ENCODE assay signal across 31 mouse cellular contexts in genomic region chr17:55960791-55961190, GRCm38 (mm10). TPM values are rescaled to one million over a fixed set of nuclear protein-coding genes. Genes with fewer than 3 reads are reported as not detected.
DNase-seq lines count a peak whose midpoint lies in the region; TF ChIP-seq lines count a peak whose summit lies in the region.
"Had no signal": no experiment of that assay in that cellular context is flagged by ENCODE, and none has a peak within 500 bp of the region (broad histone marks: within the 10 kb centered on the region; RNA-seq: fewer than 3 reads in every experiment).

No protein-coding gene starts in this region.

- intact Hi-C loops in left cerebral cortex, adult 2 months (cut with DNase I) = no loop called here
- intact Hi-C loops in left cerebral cortex, postnatal 4 days (cut with DNase I) = no loop called here

- TF ChIP-seq CTCF in left cerebral cortex, adult 2 months (IDR thresholded peaks at IDR 0.05) = no peak

- no peak overlapping the region for H3K27ac ChIP-seq in left cerebral cortex, adult 2 months
- H3K27ac ChIP-seq: forebrain, embryonic 12.5 days; heart, embryonic 13.5 days; macrophage; midbrain, embryonic 10.5 days; stomach, embryonic 15.5 days had no signal

- no peak overlapping the region for H3K4me3 ChIP-seq in left cerebral cortex, adult 2 months
- H3K4me3 ChIP-seq: heart, embryonic 13.5 days; midbrain, embryonic 15.5 days; neural tube, embryonic 15.5 days; stomach, embryonic 15.5 days had no signal

- peak; percentile 5 to 8 for DNase-seq in frontal cortex, postnatal 10 days (ENCODE audit: low spot score in 2 of 2)
- no peak for DNase-seq in frontal cortex, adult 2 months (ENCODE audit: extremely low spot score in 1 of 2, low spot score in 1 of 2)
- peak; percentile 9 for DNase-seq in left cerebral cortex, adult 2 months (ENCODE audit: extremely low spot score in 1 of 2, low spot score in 2 of 2)
- no peak for DNase-seq in left cerebral cortex, postnatal 4 days
- peak; percentile 45 for DNase-seq in testis, postnatal 10 days (ENCODE audit: low spot score)
- DNase-seq in testis, postnatal 14 days (ENCODE audit: low spot score) = no peak
- no peak for DNase-seq in lung, adult 18-20 months
- DNase-seq: adrenal gland, postnatal 25 days; B cell, adult 2 months; gastrocnemius, postnatal 25 days; heart, adult 18-20 months; heart, postnatal 10 days; kidney, adult 11 months; kidney, postnatal 14 days; layer of hippocampus, adult 9-11 months; liver; lung, adult 2 months; lung, postnatal 10 days; retina, postnatal 1 day; right cerebral cortex, postnatal 14 days; thymus, adult 18-20 months; thymus, postnatal 25 days had no signal

RNA-seq across cellular contexts. Expression of gene Yju2, which starts 1.9 kb away (rescaled TPM):
- 10.6 and 12.3 TPM in 2 replicates for polyA plus RNA-seq in frontal cortex, adult 2 months (2012; rRNA removed)
- total RNA-seq in left cerebral cortex, adult 2 months (2021) = 10 to 100 TPM; 16.4 to 17.4 TPM
- 10 to 100 TPM; 16.7 to 18.2 TPM for total RNA-seq in left cerebral cortex, postnatal 4 days (2021)

RNA-seq across cellular contexts. Expression of gene Ebi3, which starts 8.4 kb away (rescaled TPM):
- 1.9 and 2.0 TPM in 2 replicates for polyA plus RNA-seq in frontal cortex, adult 2 months (2012; rRNA removed)
- 1 to 10 TPM; 1.2 to 1.4 TPM for total RNA-seq in left cerebral cortex, adult 2 months (2021)
- 1 to 10 TPM; 4.9 to 5.9 TPM for total RNA-seq in left cerebral cortex, postnatal 4 days (2021)

RNA-seq across cellular contexts. Expression of gene Shd, which starts 9.5 kb away (rescaled TPM):
- polyA plus RNA-seq in frontal cortex, adult 2 months (2012; rRNA removed) = 57.6 and 61.6 TPM in 2 replicates
- 10 to 100 TPM; 36.7 to 40.1 TPM for total RNA-seq in left cerebral cortex, adult 2 months (2021)
- 100 to 1,000 TPM in 1 of 2 experiments, 10 to 100 TPM in 1; 99.6 to 101 TPM for total RNA-seq in left cerebral cortex, postnatal 4 days (2021)
- polyA plus RNA-seq: erythroblast, embryonic 14.5 days; macrophage had no signal

RNA-seq across cellular contexts. Expression of gene Zfp119b, which starts 11.5 kb away (rescaled TPM):
- polyA plus RNA-seq in frontal cortex, adult 2 months (2012; rRNA removed) = 2.0 and 2.4 TPM in 2 replicates
- total RNA-seq in left cerebral cortex, adult 2 months (2021) = 1 to 10 TPM; 2.3 to 4.1 TPM
- total RNA-seq in left cerebral cortex, postnatal 4 days (2021) = 1 to 10 TPM; 4.4 to 5.7 TPM
- polyA plus RNA-seq: erythroblast, embryonic 14.5 days had no signal

RNA-seq across cellular contexts. Expression of gene Fsd1, which starts 25.5 kb away (rescaled TPM):
- polyA plus RNA-seq in frontal cortex, adult 2 months (2012; rRNA removed) = 57.8 and 68.7 TPM in 2 replicates
- 10 to 100 TPM; 88.7 to 90.6 TPM for total RNA-seq in left cerebral cortex, adult 2 months (2021)
- total RNA-seq in left cerebral cortex, postnatal 4 days (2021) = 100 to 1,000 TPM; 110 to 119 TPM
- total RNA-seq: gastrocnemius, adult 18-20 months; gastrocnemius, postnatal 25 days; heart, adult 18-20 months had no signal
- polyA plus RNA-seq: erythroblast, embryonic 14.5 days; macrophage had no signal

Comparison
In these comparisons a context has a peak if more than half of its experiments do, and no peak if none do; other contexts are left out.
1. DNase-seq: peak in frontal cortex, postnatal 10 days (2 of 2), left cerebral cortex, adult 2 months (2 of 2) and testis, postnatal 10 days (single experiment); none in frontal cortex, adult 2 months (0 of 2), left cerebral cortex, postnatal 4 days (single experiment), testis, postnatal 14 days (single experiment) and lung, adult 18-20 months (0 of 2).